Mouse (Mus musculus) ES-CJ7 (cell line): ENCODE measurements around the gene 2210011C24Rik.

ENCODE experiments used
- DNase-seq: peaks from one replicate; pipeline ENCODE4 v3.0.0; 2011; ENCODE audit warnings: low read depth, low spot score

Gene 2210011C24Rik

GRCm38 (mm10) chr8:84011705-84012498 lies at the start of gene 2210011C24Rik:
TSS of gene 2210011C24Rik (minus strand) at chr8:84012171.
- DNase-seq, result peak; percentile 75

GRCm38 (mm10) chr8:84060245-84060644 lies 48.3 kb upstream of the 2210011C24Rik start:
- no peak for DNase-seq

DNA sequence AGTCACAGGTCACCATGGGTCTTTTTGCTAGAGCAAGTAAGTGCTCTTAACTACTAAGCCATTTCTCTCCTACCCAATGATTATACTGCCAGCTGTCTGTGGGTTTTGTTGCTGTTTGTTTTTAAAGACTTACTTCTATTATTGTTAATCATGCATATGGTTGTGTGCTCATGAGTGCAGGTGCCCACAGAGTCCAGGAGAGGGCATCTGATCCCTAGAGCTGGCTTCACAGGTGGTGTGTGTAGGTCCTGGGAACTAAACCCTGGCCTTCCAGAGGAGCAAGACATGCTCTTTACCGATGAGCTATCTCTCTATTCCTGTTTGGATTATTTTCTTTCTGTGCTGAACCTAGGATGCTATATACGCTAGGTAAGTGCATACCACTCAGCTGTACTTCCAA lies 47.3 kb upstream of the 2210011C24Rik start:
- peak; percentile 62 for DNase-seq

DNA sequence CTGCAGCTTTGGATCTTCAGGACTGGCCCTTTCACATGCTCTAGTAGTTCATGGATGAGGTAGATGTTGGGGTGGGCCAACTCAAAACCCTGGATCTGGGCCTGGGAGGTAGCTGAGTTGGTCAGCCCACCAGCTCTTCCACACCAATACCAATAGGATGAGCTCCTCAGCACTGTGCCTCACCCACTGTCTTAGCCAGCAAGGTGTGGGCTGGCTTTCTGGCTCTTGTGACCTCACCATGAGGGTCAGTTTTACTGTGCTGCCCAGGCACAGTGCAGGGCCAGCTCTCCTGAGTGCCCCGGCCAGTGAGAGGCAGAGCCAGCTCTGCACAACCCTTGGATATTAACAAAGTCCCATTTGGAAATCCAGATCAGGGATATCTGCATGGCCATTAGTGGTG lies 45.9 kb upstream of the 2210011C24Rik start:
- DNase-seq, result no peak

DNA sequence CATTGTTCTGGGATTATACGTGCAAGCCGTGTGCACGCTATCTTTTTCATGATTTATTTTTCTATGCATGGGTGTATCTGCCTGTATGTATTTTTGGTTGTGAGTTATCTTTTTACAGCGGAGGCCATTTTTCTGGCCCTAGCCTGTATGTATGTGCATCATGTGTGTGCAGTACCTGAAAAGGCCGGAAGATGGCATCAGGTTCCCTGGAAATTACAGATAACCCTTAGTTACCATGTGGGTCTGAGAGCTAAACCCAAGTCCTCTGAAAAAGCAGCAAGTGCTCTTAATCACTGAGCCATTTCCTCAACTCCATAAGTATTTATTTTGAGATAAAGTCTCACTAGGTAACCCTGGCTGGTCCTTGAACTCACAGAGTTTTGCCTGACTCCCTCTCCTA lies 41.3 kb upstream of the 2210011C24Rik start:
- peak; percentile 73 for DNase-seq

DNA sequence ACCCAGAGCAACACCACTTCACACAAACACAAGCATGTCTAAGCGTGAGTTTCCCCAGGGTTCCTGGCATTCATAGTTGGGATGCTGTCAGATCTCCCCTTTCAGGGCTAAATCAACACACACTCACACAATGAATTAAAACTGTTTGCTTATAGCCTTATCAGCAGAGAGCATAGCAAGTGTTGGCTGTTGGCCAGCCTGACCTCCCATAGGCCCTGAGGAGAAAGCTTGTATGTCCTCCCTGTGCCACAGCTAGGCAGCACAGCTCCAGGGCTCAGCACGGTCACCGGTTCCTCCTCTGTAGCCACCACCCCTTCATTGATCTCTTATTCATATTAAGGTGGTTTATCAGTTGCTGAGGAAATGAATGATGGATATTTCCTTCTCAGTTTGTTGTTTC lies 40.8 kb upstream of the 2210011C24Rik start:
- DNase-seq, result no peak

GRCm38 (mm10) chr8:84048171-84048570 lies 36.2 kb upstream of the 2210011C24Rik start:
- DNase-seq, result no peak

DNA sequence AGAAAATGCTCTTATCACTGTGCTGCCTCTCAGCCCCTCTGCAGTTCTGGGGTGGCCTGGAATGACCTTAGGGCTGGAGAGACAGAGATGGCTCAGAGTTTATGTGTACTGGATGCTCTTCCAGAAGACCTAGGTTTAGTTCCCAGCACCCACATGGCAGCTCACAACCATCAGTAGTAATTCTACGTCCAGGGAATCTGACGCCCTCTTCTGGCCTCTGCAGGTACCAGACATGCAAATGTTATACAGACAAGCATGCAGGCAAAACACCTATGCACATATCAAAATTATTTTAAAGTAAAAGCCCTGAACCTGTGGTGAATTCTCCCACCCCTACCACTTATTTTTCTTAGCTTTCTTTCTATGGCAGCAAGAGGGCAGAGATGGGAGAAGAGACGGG lies 34.5 kb upstream of the 2210011C24Rik start:
- DNase-seq, result peak; percentile 57

GRCm38 (mm10) chr8:84044900-84045299 lies 32.9 kb upstream of the 2210011C24Rik start, which contains the start of gene Rln3:
TSS of gene Rln3 (minus strand) at chr8:84045000.
- no peak for DNase-seq

DNA sequence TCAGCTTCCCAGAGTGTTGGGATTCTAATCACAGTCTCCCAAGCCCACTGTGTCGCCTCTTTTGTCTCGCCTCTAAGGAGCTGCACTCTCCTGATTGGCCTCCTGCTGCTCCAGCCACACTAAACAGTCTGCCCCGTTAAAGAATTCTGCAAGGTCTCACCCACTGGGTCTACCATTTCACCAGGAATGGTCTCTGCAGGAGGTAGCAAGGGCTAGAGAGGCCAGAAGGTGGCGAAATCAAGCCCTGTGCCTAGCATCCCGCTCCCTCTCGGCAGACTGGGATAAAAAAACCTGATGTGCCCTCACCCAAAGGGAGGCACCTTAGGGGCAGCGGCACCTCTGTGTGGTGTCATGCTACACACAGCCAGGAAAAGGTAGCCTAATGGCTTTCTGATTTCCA lies 32.1 kb upstream of the 2210011C24Rik start:
- peak; percentile 65 for DNase-seq

GRCm38 (mm10) chr8:84042948-84043342 lies 31.0 kb upstream of the 2210011C24Rik start:
- DNase-seq, result no peak

GRCm38 (mm10) chr8:84042066-84042947 lies 30.3 kb upstream of the 2210011C24Rik start, which contains the start of gene Il27ra:
TSS of gene Il27ra (minus strand) at chr8:84042589.
- peak; percentile 55 for DNase-seq

DNA sequence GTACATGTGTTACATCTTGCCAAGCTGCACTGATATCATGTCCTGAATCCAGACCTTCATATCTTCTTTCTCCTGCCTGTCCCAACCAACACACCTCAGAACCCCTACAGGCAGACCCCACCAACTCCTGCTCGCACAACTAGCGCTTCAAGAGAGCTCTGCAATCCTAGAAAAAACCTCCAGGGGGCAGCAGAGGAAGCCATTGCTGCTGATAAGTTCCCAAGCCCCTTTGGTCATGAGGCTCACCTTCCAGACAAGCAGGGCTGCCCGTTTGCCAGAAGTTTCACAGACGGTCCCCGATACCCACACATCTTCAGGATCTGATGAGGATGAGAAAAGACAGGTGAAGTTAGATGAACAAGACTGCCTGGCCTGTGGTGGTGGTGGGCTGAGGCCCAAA lies 27.1 kb upstream of the 2210011C24Rik start:
- DNase-seq, result peak; percentile 93

DNA sequence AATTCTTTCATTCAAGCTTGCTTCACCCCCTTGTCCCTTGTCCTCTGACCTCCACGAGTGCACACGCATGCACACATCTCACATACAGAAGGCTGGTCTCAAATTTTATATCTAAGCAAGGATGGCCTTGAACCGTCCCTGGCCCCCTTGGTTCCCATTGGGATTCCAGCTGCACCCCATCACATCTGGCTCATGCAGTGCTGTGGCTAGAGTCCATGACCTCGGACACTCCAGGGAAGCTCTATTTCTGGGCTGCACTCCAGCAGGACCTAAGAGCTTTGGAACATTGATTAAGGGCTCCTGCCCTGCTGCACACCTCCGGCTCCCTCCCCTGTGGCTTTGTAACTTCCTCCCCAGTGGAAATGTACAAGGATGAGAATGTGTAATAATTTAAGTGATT lies 26.0 kb upstream of the 2210011C24Rik start:
- no peak for DNase-seq

DNA sequence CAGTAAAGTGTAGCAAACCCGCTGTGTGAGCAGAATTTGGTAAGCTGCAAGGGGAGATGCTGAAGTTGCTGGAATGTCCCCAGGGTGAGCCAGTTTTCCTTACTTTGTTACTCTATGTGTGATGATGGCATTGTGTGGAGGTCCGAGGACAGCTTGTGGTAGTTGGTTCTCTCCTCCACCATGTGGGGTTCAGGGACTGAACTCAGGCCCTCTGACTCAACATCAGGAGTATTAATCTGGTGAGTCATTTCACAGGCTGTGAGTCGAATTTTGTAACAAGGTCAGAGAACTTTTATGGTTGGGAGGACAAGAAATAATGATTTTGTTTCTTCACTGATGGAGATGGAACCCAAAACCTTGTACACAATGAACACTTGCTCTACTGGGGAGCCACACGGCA lies 20.8 kb upstream of the 2210011C24Rik start:
- DNase-seq, result no peak

DNA sequence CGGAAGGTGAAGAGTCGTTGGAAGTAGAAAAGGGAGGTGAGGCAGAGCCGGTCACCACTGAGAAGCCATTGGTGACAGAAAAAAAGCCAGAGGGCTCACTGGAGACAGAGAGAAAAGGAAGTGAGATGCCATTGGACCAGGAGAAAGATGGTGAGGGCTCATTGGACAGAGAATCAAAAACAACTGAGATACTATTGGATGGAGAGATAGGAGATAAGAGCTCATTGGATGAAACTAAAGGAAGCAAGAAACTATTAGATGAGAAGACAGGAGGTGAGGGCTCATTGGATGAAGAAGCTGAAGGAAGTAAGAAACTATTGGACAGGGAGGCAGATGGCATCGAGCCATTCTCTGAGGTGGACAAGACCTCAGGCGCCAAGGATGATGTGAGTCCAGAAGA lies 17.3 kb upstream of the 2210011C24Rik start:
- no peak for DNase-seq

- peak; percentile 82 for DNase-seq
Observed at GRCm38 (mm10) chr8:84027449-84027848, 15.5 kb upstream of the 2210011C24Rik start.

DNA sequence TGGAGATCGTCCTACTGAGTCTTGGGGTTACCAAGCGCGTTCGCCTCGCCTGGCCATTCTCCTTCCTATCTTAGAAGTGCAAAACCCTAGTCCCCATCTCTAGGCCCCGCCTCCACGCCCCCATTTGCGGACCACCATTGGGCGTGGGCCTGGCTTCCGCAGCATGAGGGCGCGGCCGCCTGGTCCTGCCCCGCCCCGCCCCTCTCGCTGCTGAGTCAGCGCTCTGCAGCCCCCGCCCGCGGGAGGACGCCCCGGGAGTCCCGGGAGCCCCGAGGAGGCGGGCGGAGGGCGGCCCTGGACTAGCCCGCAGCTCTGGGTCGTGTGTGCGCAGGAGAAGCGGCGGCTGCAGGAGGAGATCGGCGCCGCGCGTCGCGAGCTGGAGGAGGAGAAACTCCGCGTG lies 13.9 kb upstream of the 2210011C24Rik start:
- peak; percentile 90 for DNase-seq

GRCm38 (mm10) chr8:84024171-84024570 lies 12.2 kb upstream of the 2210011C24Rik start:
- peak; percentile 94 for DNase-seq

DNA sequence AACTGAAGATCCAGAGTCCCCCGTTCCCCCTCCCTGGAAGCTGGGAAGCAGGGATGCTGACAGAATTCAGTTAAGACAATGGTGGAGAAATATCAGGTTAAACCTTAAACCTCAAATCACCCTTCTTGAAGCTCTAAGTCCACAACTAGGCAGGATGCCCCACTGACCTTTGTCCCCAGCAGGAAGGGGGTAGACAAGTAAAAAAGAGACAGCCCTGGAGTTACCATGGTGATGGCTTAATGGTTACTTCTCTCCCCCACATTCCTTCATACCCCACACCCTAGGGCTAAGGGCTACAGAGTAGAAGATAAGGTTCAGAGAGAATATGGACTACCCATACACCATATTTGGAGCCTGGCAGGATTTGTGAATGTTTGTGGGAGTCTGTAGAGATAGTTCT lies 11.7 kb upstream of the 2210011C24Rik start:
- no peak for DNase-seq

DNA sequence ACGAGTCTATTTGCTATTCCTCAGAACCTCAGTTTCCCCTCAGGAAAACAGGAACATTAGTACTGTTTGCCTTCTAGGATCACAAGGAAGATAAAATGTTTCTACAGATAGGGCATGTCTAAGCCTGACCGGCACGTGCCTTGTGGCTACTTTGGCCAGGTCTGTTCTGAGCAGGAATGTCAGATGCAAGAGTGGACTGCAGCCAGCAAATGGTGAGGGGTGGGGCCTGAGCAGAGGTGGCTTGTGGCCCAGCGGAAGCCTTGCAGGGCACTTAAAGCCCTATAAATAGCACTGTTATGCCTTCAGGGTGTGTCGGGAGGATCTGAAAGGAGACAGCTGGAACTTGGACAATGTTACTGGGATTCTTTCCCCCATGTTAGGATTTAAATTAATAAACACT lies 11.1 kb upstream of the 2210011C24Rik start:
- no peak for DNase-seq

GRCm38 (mm10) chr8:84021569-84021968 lies 9.6 kb upstream of the 2210011C24Rik start:
- peak; percentile 86 for DNase-seq
